1 mouse cellular context compared by ENCODE assay signal in genomic region chr14:31495538-31495937, GRCm38 (mm10).
TF ChIP-seq lines count a peak whose summit lies in the region.

No protein-coding gene starts in this region.

TF ChIP-seq in CH12.LX, 34 proteins besides CTCF, POLR2A, EP300 and RAD21 (continued from another document):
- TF ChIP-seq MXI1 (IDR thresholded peaks at IDR 0.05; ENCODE audit: low read depth, low read length) (no peak), UBTF (IDR thresholded peaks at IDR 0.05; ENCODE audit: low read depth, low read length) (no peak), ELF1 (IDR thresholded peaks at IDR 0.05; ENCODE audit: low read depth, low read length) (no peak)
TF ChIP-seq in CH12.LX: peak in this region for 0.
